Mouse (Mus musculus): ENCODE results near the gene Cxcl13.

- no peak for TF ChIP-seq CTCF (IDR thresholded peaks at IDR 0.05; ENCODE audit: control insufficient read depth, insufficient read depth, insufficient read length)
- no peak for TF ChIP-seq MYOG (IDR thresholded peaks at IDR 0.05; ENCODE audit: control insufficient read depth, extremely low read depth, insufficient read length)
- no peak for TF ChIP-seq MAX (IDR thresholded peaks at IDR 0.05)
- TF ChIP-seq FOSL1 (IDR thresholded peaks at IDR 0.05; ENCODE audit: insufficient read depth, low read length, poor library complexity, severe bottlenecking) = no peak
Measured at GRCm38 (mm10) chr5:95941562-95941961, 15.2 kb upstream of the Cxcl13 start.
